ENCODE assay signal across 7 mouse cellular contexts in genomic region chr7:34594501-34595306, GRCm38 (mm10).
DNase-seq lines count a peak whose midpoint lies in the region; ATAC-seq and TF ChIP-seq lines count a peak whose summit lies in the region.

No protein-coding gene starts in this region.

- no peak overlapping the region; the same call in 1 of the 2 replicates for H3K27ac ChIP-seq in brown adipose tissue, adult 24 weeks (replicated peaks; ENCODE audit: low read depth, low read length)
- peak overlapping the region; percentile 61 for H3K27ac ChIP-seq in hindbrain, embryonic 16.5 days (ENCODE audit: low read depth, low read length)
- peak overlapping the region; percentile 90 for H3K27ac ChIP-seq in limb, embryonic 10.5 days

- no peaks in the 10 kb centered on the region for H3K27me3 ChIP-seq in hindbrain, embryonic 16.5 days (replicated peaks; ENCODE audit: control insufficient read depth, insufficient read depth, low read length)
- H3K27me3 ChIP-seq in limb, embryonic 10.5 days (ENCODE audit: low read depth, poor library complexity, severe bottlenecking) = no peaks in the 10 kb centered on the region
- H3K27me3 ChIP-seq in myocyte (ENCODE audit: control insufficient read depth, insufficient read depth, insufficient read length) = no peaks in the 10 kb centered on the region

- H3K4me3 ChIP-seq in brown adipose tissue, adult 24 weeks (ENCODE audit: insufficient read depth, low read depth, low read length) = peak overlapping the region; percentile 48
- H3K4me3 ChIP-seq in hindbrain, embryonic 16.5 days (ENCODE audit: low read length) = peak overlapping the region; percentile 36
- peak overlapping the region; percentile 36 for H3K4me3 ChIP-seq in limb, embryonic 10.5 days
- H3K4me3 ChIP-seq in myocyte = no peak overlapping the region

- peak overlapping the region; percentile 53 for H3K9ac ChIP-seq in hindbrain, embryonic 16.5 days (ENCODE audit: low read depth, low read length)

- 22% methylated on average over 18 of the region's 18 CpGs for WGBS in hindbrain, embryonic 16.5 days
- 26% methylated on average over 18 of the region's 18 CpGs for WGBS in limb, embryonic 10.5 days

- H3K4me2 ChIP-seq in hindbrain, embryonic 16.5 days (ENCODE audit: low read length) = peak overlapping the region; percentile 66
- H3K4me2 ChIP-seq in myocyte (ENCODE audit: low read depth) = peak overlapping the region; percentile 67

- no peaks in the 10 kb centered on the region for H3K9me3 ChIP-seq in hindbrain, embryonic 16.5 days (ENCODE audit: control insufficient read depth, low read length)
- H3K9me3 ChIP-seq in limb, embryonic 10.5 days (replicated peaks) = no peaks in the 10 kb centered on the region

- no peaks in the 10 kb centered on the region for H3K36me3 ChIP-seq in hindbrain, embryonic 16.5 days (ENCODE audit: control insufficient read depth, insufficient read depth, low read length)
- H3K36me3 ChIP-seq in limb, embryonic 10.5 days = no peaks in the 10 kb centered on the region
- no peaks in the 10 kb centered on the region for H3K36me3 ChIP-seq in myocyte (ENCODE audit: control insufficient read depth, insufficient read depth)

- H3ac ChIP-seq in myocyte (ENCODE audit: control insufficient read depth, insufficient read length) = no peak overlapping the region

- peak; percentile 24 for DNase-seq in ZHBTc4 (ENCODE audit: low read depth, low spot score)
- DNase-seq in gastrocnemius, postnatal 10 days = peak; percentile 67
- DNase-seq in limb, embryonic 10.5 days (ENCODE audit: low spot score) = peak; percentile 68
- no peak for DNase-seq in spleen, adult 18-20 months

- no peak for TF ChIP-seq POLR2A in myocyte (IDR thresholded peaks at IDR 0.05; ENCODE audit: insufficient read length, low read depth)

- no peaks in the 10 kb centered on the region for H3K4me1 ChIP-seq in brown adipose tissue, adult 24 weeks (ENCODE audit: control insufficient read depth, insufficient read depth, insufficient read length, low read length)
- peaks cover 5% of the 10 kb centered on the region for H3K4me1 ChIP-seq in hindbrain, embryonic 16.5 days (ENCODE audit: control insufficient read depth, insufficient read depth, low read depth, low read length)
- peaks cover 62% of the 10 kb centered on the region for H3K4me1 ChIP-seq in limb, embryonic 10.5 days

- peak; percentile 55; the same call in 1 of the 2 replicates for ATAC-seq in hindbrain, embryonic 16.5 days

- H3K79me2 ChIP-seq in myocyte (ENCODE audit: control insufficient read depth, insufficient read depth) = no peaks in the 10 kb centered on the region

TF ChIP-seq in myocyte, 11 proteins besides CTCF, POLR2A, EP300 and RAD21:
- TF ChIP-seq TCF3 (IDR thresholded peaks at IDR 0.05; ENCODE audit: insufficient read length, low read depth) = no peak
- no peak for TF ChIP-seq USF1 (IDR thresholded peaks at IDR 0.05; ENCODE audit: low read depth)

Comparison
In these comparisons a context has a peak if more than half of its experiments do, and no peak if none do; other contexts are left out.
1. DNase-seq: peak in ZHBTc4 (single experiment), gastrocnemius, postnatal 10 days (single experiment) and limb, embryonic 10.5 days (single experiment); none in spleen, adult 18-20 months (0 of 2).